Comparison of ENCODE assay signal across 9 mouse cellular contexts in genomic region chr9:40269880-40270279, GRCm38 (mm10). TPM values are rescaled to one million over a fixed set of nuclear protein-coding genes. Genes with fewer than 3 reads are reported as not detected.
A peak's percentile ranks its signal among the peaks of the same experiment; 100 is the strongest.
DNase-seq lines count a peak whose midpoint lies in the region; ATAC-seq and TF ChIP-seq lines count a peak whose summit lies in the region.
"Had no signal": no experiment of that assay in that cellular context is flagged by ENCODE, and none has a peak within 500 bp of the region (broad histone marks: within the 10 kb centered on the region; RNA-seq: fewer than 3 reads in every experiment).

No protein-coding gene starts in this region.

- TF ChIP-seq CTCF in E14TG2a.4 (conservative IDR thresholded peaks at IDR 0.05; ENCODE audit: low read length) = no peak

- no peak overlapping the region for H3K4me3 ChIP-seq in heart, embryonic 12.5 days
- peak overlapping the region; percentile 82 for H3K4me3 ChIP-seq in E14TG2a.4 (replicated peaks; ENCODE audit: low read length)
- H3K4me3 ChIP-seq in forebrain, embryonic 12.5 days (replicated peaks) = peak overlapping the region; percentile 49
- no peak overlapping the region for H3K4me3 ChIP-seq in liver, embryonic 16.5 days (ENCODE audit: low read depth, low read length)

- no peaks in the 10 kb centered on the region for H3K9me3 ChIP-seq in heart, embryonic 12.5 days (replicated peaks)
- H3K9me3 ChIP-seq in E14TG2a.4 (ENCODE audit: low read length) = no peaks in the 10 kb centered on the region
- H3K9me3 ChIP-seq in forebrain, embryonic 12.5 days = no peaks in the 10 kb centered on the region
- H3K9me3 ChIP-seq in liver, embryonic 16.5 days (replicated peaks; ENCODE audit: control insufficient read depth, low read length) = no peaks in the 10 kb centered on the region

- DNase-seq in heart, postnatal 14 days = no peak
- DNase-seq in cerebellum, postnatal 10 days = no peak
- DNase-seq in gastrocnemius, postnatal 36 days = no peak
- DNase-seq in layer of hippocampus, adult 8-10 months (ENCODE audit: low spot score in 2 of 2) = no peak

- no peak overlapping the region for H3K27ac ChIP-seq in heart, embryonic 12.5 days (ENCODE audit: poor library complexity, severe bottlenecking)
- no peak overlapping the region for H3K27ac ChIP-seq in forebrain, embryonic 12.5 days
- H3K27ac ChIP-seq in liver, embryonic 16.5 days (ENCODE audit: low read length) = no peak overlapping the region

- peaks cover 12% of the 10 kb centered on the region for H3K4me1 ChIP-seq in heart, embryonic 12.5 days (replicated peaks)
- peaks cover 20% of the 10 kb centered on the region for H3K4me1 ChIP-seq in E14TG2a.4 (replicated peaks; ENCODE audit: low read depth, low read length)
- peaks cover 24% of the 10 kb centered on the region for H3K4me1 ChIP-seq in forebrain, embryonic 12.5 days
- H3K4me1 ChIP-seq in liver, embryonic 16.5 days (ENCODE audit: control insufficient read depth, low read depth, low read length) = no peaks in the 10 kb centered on the region; the same call in 1 of the 2 replicates

- no peaks in the 10 kb centered on the region for H3K36me3 ChIP-seq in heart, embryonic 12.5 days
- H3K36me3 ChIP-seq in E14TG2a.4 (ENCODE audit: insufficient read depth, low read length) = no peaks in the 10 kb centered on the region
- H3K36me3 ChIP-seq in forebrain, embryonic 12.5 days (replicated peaks) = no peaks in the 10 kb centered on the region
- H3K36me3 ChIP-seq in liver, embryonic 16.5 days (ENCODE audit: control insufficient read depth, insufficient read depth) = no peaks in the 10 kb centered on the region

- no peak overlapping the region for H3K9ac ChIP-seq in heart, embryonic 12.5 days
- H3K9ac ChIP-seq in forebrain, embryonic 12.5 days = peak overlapping the region; percentile 54
- H3K9ac ChIP-seq in liver, embryonic 16.5 days (ENCODE audit: low read depth, low read length) = no peak overlapping the region

- intact Hi-C loops in heart, postnatal 14 days (cut with DNase I) = loop anchor here (5.0 kb wide), 1 partner anchor 38 kb away; no protein-coding TSS in a partner anchor
- intact Hi-C loops in gastrocnemius, postnatal 36 days (cut with DNase I) = no loop called here

- H3K27me3 ChIP-seq in heart, embryonic 12.5 days (replicated peaks) = peaks cover 32% of the 10 kb centered on the region
- peaks cover 52% of the 10 kb centered on the region for H3K27me3 ChIP-seq in E14TG2a.4 (ENCODE audit: insufficient read depth, low read length)
- peaks cover 19% of the 10 kb centered on the region for H3K27me3 ChIP-seq in forebrain, embryonic 12.5 days
- H3K27me3 ChIP-seq in liver, embryonic 16.5 days (ENCODE audit: control insufficient read depth, insufficient read depth, low read depth, low read length) = peaks cover 14% of the 10 kb centered on the region

- H3K4me2 ChIP-seq in heart, embryonic 12.5 days = peak overlapping the region; percentile 75; the same call in 1 of the 2 replicates
- H3K4me2 ChIP-seq in forebrain, embryonic 12.5 days = peak overlapping the region; percentile 74
- 0 out of 2 replicates have a peak overlapping the region, but pooled peaks have one; percentile 43 for H3K4me2 ChIP-seq in liver, embryonic 16.5 days (ENCODE audit: low read depth, low read length)

- no peak for ATAC-seq in heart, embryonic 12.5 days (ENCODE audit: insufficient number of reproducible peaks, low FRiP score)
- ATAC-seq in forebrain, embryonic 12.5 days (ENCODE audit: low FRiP score) = no peak
- ATAC-seq in liver, embryonic 16.5 days (ENCODE audit: low read depth) = no peak

- 24% methylated on average over 8 of the region's 8 CpGs for WGBS in heart, embryonic 12.5 days
- WGBS in forebrain, embryonic 12.5 days = 17% methylated on average over 8 of the region's 8 CpGs
- WGBS in liver, embryonic 16.5 days (ENCODE audit: insufficient replicate concordance) = 23% methylated on average over 8 of the region's 8 CpGs

RNA-seq across cellular contexts. Expression of gene Scn3b, which starts 0.9 kb away (rescaled TPM):
- polyA plus RNA-seq in heart, embryonic 12.5 days (2016; fragmentation: Nextera tagmentation; extraction: Ambion mirVana) = 0.35 and 0.61 TPM in 2 replicates
- total RNA-seq in heart, postnatal 14 days (2021) = 1 to 10 TPM in 1 of 2 experiments, under 1 TPM in 1; 0.95 to 1.3 TPM
- polyA plus RNA-seq in forebrain, embryonic 12.5 days (2016; fragmentation: Nextera tagmentation; extraction: Ambion mirVana) = 23.1 and 27.5 TPM in 2 replicates
- 0.28 and 0.30 TPM in 2 replicates for polyA plus RNA-seq in liver, embryonic 16.5 days (2015; fragmentation: Nextera tagmentation; extraction: Ambion mirVana)
- total RNA-seq in gastrocnemius, postnatal 36 days (2021) = 1 to 10 TPM; 2.1 to 2.3 TPM
- total RNA-seq in layer of hippocampus, adult 8-10 months (2022) = 100 to 1,000 TPM; 166 to 246 (median 209) TPM
- polyA plus RNA-seq: liver, adult 2 months had no signal

Comparison
In these comparisons a context has a peak if more than half of its experiments do, and no peak if none do; other contexts are left out.
1. H3K4me3 ChIP-seq: peak in E14TG2a.4 (single experiment) and forebrain, embryonic 12.5 days (single experiment); none in heart, embryonic 12.5 days (single experiment) and liver, embryonic 16.5 days (single experiment).
2. RNA of gene Scn3b, which starts 0.9 kb away (total RNA-seq): 166 to 246 TPM in layer of hippocampus, adult 8-10 months; 2.1 to 2.3 TPM in gastrocnemius, postnatal 36 days and 0.95 to 1.3 TPM in heart, postnatal 14 days; every median in the first group is over 10 times any median in the second.
3. Peak in every context shown above with its lines, with median percentiles within 50 percentile points of each other: H3K4me2 ChIP-seq.